Mouse (Mus musculus): ENCODE measurements around the gene Antxr1. TPM values are rescaled to one million over a fixed set of nuclear protein-coding genes. Genes with fewer than 3 reads are reported as not detected.

Gene Antxr1
- total RNA-seq, 2 experiments from 2014 or later, result 6.2 to 15.9 TPM

GRCm38 (mm10) chr6:87202048-87202605 lies 133.5 kb downstream of the Antxr1 start:
- no peak for TF ChIP-seq CTCF (IDR thresholded peaks at IDR 0.05)
- Histone ChIP-seq H3K27ac (peak overlapping the region; percentile 63; the same call in 1 of the 2 replicates), H3K4me3 (no peak overlapping the region)
- DNase-seq, result no peak
- intact Hi-C loops (cut with DNase I), result no loop called here

- Histone ChIP-seq H3K27ac (peak overlapping the region; percentile 35), H3K4me3 (no peak overlapping the region)
- TF ChIP-seq CTCF (IDR thresholded peaks at IDR 0.05), result no peak
- intact Hi-C loops (cut with DNase I), result loop anchor here (5.0 kb wide), 1 partner anchor 43 kb away; no protein-coding TSS in a partner anchor
- peak; percentile 36 for DNase-seq
Observed at GRCm38 (mm10) chr6:87189755-87190154, 145.9 kb downstream of the Antxr1 start.

- intact Hi-C loops (cut with DNase I), result loop anchor here (5.0 kb wide), 1 partner anchor 45 kb away; no protein-coding TSS in a partner anchor
- TF ChIP-seq CTCF (IDR thresholded peaks at IDR 0.05), result no peak
- Histone ChIP-seq H3K4me3 (peak overlapping the region; percentile 31), H3K27ac (peak overlapping the region; percentile 63)
- DNase-seq, result peak; percentile 75
Observed at GRCm38 (mm10) chr6:87186988-87187387, 148.6 kb downstream of the Antxr1 start.

GRCm38 (mm10) chr6:87184418-87184817 lies 151.2 kb downstream of the Antxr1 start:
- no peak overlapping the region for H3K4me3 ChIP-seq
- intact Hi-C loops (cut with DNase I), result no loop called here
- no peak overlapping the region for H3K27ac ChIP-seq
- no peak for DNase-seq
- TF ChIP-seq CTCF (IDR thresholded peaks at IDR 0.05), result no peak

- Histone ChIP-seq H3K4me3 (no peak overlapping the region), H3K27ac (peak overlapping the region; percentile 36)
- intact Hi-C loops (cut with DNase I), result no loop called here
- DNase-seq, result no peak
- no peak for TF ChIP-seq CTCF (IDR thresholded peaks at IDR 0.05)
Observed at GRCm38 (mm10) chr6:87183981-87184380, 151.6 kb downstream of the Antxr1 start.

GRCm38 (mm10) chr6:87183159-87183558 lies 152.5 kb downstream of the Antxr1 start:
- Histone ChIP-seq H3K4me3 (no peak overlapping the region), H3K27ac (peak overlapping the region; percentile 36)
- DNase-seq, result peak; percentile 64
- TF ChIP-seq CTCF (IDR thresholded peaks at IDR 0.05), result no peak
- intact Hi-C loops (cut with DNase I), result no loop called here

- no peak for TF ChIP-seq CTCF (IDR thresholded peaks at IDR 0.05)
- DNase-seq, result no peak
- peak overlapping the region; percentile 32; the same call in 1 of the 2 replicates for H3K27ac ChIP-seq
- no peak overlapping the region for H3K4me3 ChIP-seq
- intact Hi-C loops (cut with DNase I), result no loop called here
Observed at GRCm38 (mm10) chr6:87182736-87183135, 152.9 kb downstream of the Antxr1 start.

GRCm38 (mm10) chr6:87171461-87171860 lies 164.2 kb downstream of the Antxr1 start:
- no peak overlapping the region for H3K4me3 ChIP-seq
- DNase-seq, result peak; percentile 37
- no peak overlapping the region for H3K27ac ChIP-seq
- no peak for TF ChIP-seq CTCF (IDR thresholded peaks at IDR 0.05)
- intact Hi-C loops (cut with DNase I), result no loop called here

GRCm38 (mm10) chr6:87170875-87171274 lies 164.7 kb downstream of the Antxr1 start:
- intact Hi-C loops (cut with DNase I), result no loop called here
- H3K4me3 ChIP-seq, result no peak overlapping the region
- DNase-seq, result peak; percentile 61
- peak; percentile 6; the same call in 1 of the 2 replicates for TF ChIP-seq CTCF (IDR thresholded peaks at IDR 0.05)
- 0 out of 2 replicates have a peak overlapping the region, but pooled peaks have one; percentile 35 for H3K27ac ChIP-seq

- Histone ChIP-seq H3K4me3 (no peak overlapping the region), H3K27ac (0 out of 2 replicates have a peak overlapping the region, but pooled peaks have one; percentile 3)
- intact Hi-C loops (cut with DNase I), result no loop called here
- no peak for DNase-seq
- no peak for TF ChIP-seq CTCF (IDR thresholded peaks at IDR 0.05)
Observed at GRCm38 (mm10) chr6:87170277-87170676, 165.3 kb downstream of the Antxr1 start.

- Histone ChIP-seq H3K4me3 (no peak overlapping the region), H3K27ac (no peak overlapping the region)
- DNase-seq, result no peak
- TF ChIP-seq CTCF (IDR thresholded peaks at IDR 0.05), result no peak
- intact Hi-C loops (cut with DNase I), result no loop called here
Observed at GRCm38 (mm10) chr6:87168021-87168420, 167.6 kb downstream of the Antxr1 start.

GRCm38 (mm10) chr6:87166673-87167305 lies 168.8 kb downstream of the Antxr1 start:
- intact Hi-C loops (cut with DNase I), result no loop called here
- no peak for TF ChIP-seq CTCF (IDR thresholded peaks at IDR 0.05)
- Histone ChIP-seq H3K27ac (peak overlapping the region; percentile 59), H3K4me3 (no peak overlapping the region)
- DNase-seq, result peak; percentile 55

- Histone ChIP-seq H3K27ac (peak overlapping the region; percentile 59), H3K4me3 (no peak overlapping the region)
- intact Hi-C loops (cut with DNase I), result no loop called here
- peak; percentile 73 for DNase-seq
- no peak for TF ChIP-seq CTCF (IDR thresholded peaks at IDR 0.05)
Observed at GRCm38 (mm10) chr6:87165536-87166311, 169.9 kb downstream of the Antxr1 start.
